Mouse (Mus musculus): ENCODE results near the gene Rgs7. TPM values are rescaled to one million over a fixed set of nuclear protein-coding genes. Genes with fewer than 3 reads are reported as not detected.

Rgs7 gene
- polyA plus RNA-seq, 1 experiment, result 0.45 TPM

GRCm38 (mm10) chr1:175329934-175330471 lies 162.3 kb downstream of the Rgs7 start:
- no peaks in the 10 kb centered on the region for H3K4me1 ChIP-seq (ENCODE audit: control insufficient read depth, insufficient read depth, low read length)
- no peak for DNase-seq
- TF ChIP-seq CTCF (IDR thresholded peaks at IDR 0.05; ENCODE audit: insufficient read depth, low read length), result no peak
- no peak for TF ChIP-seq POLR2A (IDR thresholded peaks at IDR 0.05; ENCODE audit: borderline replicate concordance, extremely low read depth, low read depth, low read length)
- 64% methylated on average over 3 of the region's 3 CpGs for WGBS
- no peak overlapping the region for H3K4me3 ChIP-seq (replicated peaks; ENCODE audit: extremely low read depth, low read depth, low read length)

GRCm38 (mm10) chr1:175322781-175323180 lies 169.5 kb downstream of the Rgs7 start:
- Histone ChIP-seq H3K4me1 (ENCODE audit: control insufficient read depth, insufficient read depth, low read length) (no peaks in the 10 kb centered on the region), H3K4me3 (replicated peaks; ENCODE audit: extremely low read depth, low read depth, low read length) (no peak overlapping the region)
- TF ChIP-seq POLR2A (IDR thresholded peaks at IDR 0.05; ENCODE audit: borderline replicate concordance, extremely low read depth, low read depth, low read length), result no peak
- no peak for DNase-seq

GRCm38 (mm10) chr1:175319205-175319604 lies 173.1 kb downstream of the Rgs7 start:
- TF ChIP-seq CTCF (IDR thresholded peaks at IDR 0.05; ENCODE audit: insufficient read depth, low read length) (no peak), POLR2A (IDR thresholded peaks at IDR 0.05; ENCODE audit: borderline replicate concordance, extremely low read depth, low read depth, low read length) (no peak)
- Histone ChIP-seq H3K4me3 (replicated peaks; ENCODE audit: extremely low read depth, low read depth, low read length) (no peak overlapping the region), H3K4me1 (ENCODE audit: control insufficient read depth, insufficient read depth, low read length) (no peaks in the 10 kb centered on the region)
- WGBS, result 84% methylated on average over 9 of the region's 9 CpGs
- no peak for DNase-seq

- DNase-seq, result no peak
Observed at GRCm38 (mm10) chr1:175317264-175317663, 175.0 kb downstream of the Rgs7 start.

GRCm38 (mm10) chr1:175307604-175308003 lies 184.7 kb downstream of the Rgs7 start:
- TF ChIP-seq POLR2A (IDR thresholded peaks at IDR 0.05; ENCODE audit: borderline replicate concordance, extremely low read depth, low read depth, low read length), result no peak
- TF ChIP-seq CTCF (IDR thresholded peaks at IDR 0.05; ENCODE audit: insufficient read depth, low read length), result no peak
- 76% methylated on average over 3 of the region's 3 CpGs for WGBS
- no peak overlapping the region for H3K4me3 ChIP-seq (replicated peaks; ENCODE audit: extremely low read depth, low read depth, low read length)
- H3K4me1 ChIP-seq (ENCODE audit: control insufficient read depth, insufficient read depth, low read length), result no peaks in the 10 kb centered on the region
- no peak for DNase-seq

More at GRCm38 (mm10) chr1:175317264-175317663, 175.0 kb downstream of the Rgs7 start:
- no peak overlapping the region for H3K4me3 ChIP-seq (replicated peaks; ENCODE audit: extremely low read depth, low read depth, low read length)
- 7% methylated on average over 1 of the region's 1 CpGs for WGBS
- TF ChIP-seq CTCF (IDR thresholded peaks at IDR 0.05; ENCODE audit: insufficient read depth, low read length) (no peak), POLR2A (IDR thresholded peaks at IDR 0.05; ENCODE audit: borderline replicate concordance, extremely low read depth, low read depth, low read length) (no peak)
- H3K4me1 ChIP-seq (ENCODE audit: control insufficient read depth, insufficient read depth, low read length), result no peaks in the 10 kb centered on the region

- Histone ChIP-seq H3K4me1 (ENCODE audit: control insufficient read depth, insufficient read depth, low read length) (no peaks in the 10 kb centered on the region), H3K4me3 (replicated peaks; ENCODE audit: extremely low read depth, low read depth, low read length) (no peak overlapping the region)
- 63% methylated on average over 1 of the region's 1 CpGs for WGBS
- TF ChIP-seq CTCF (IDR thresholded peaks at IDR 0.05; ENCODE audit: insufficient read depth, low read length), result no peak
- no peak for TF ChIP-seq POLR2A (IDR thresholded peaks at IDR 0.05; ENCODE audit: borderline replicate concordance, extremely low read depth, low read depth, low read length)
- DNase-seq, result no peak
Observed at GRCm38 (mm10) chr1:175300895-175301294, 191.4 kb downstream of the Rgs7 start.

GRCm38 (mm10) chr1:175300404-175300803 lies 191.9 kb downstream of the Rgs7 start:
- 48% methylated on average over 3 of the region's 3 CpGs for WGBS
- no peak for TF ChIP-seq CTCF (IDR thresholded peaks at IDR 0.05; ENCODE audit: insufficient read depth, low read length)
- no peak for TF ChIP-seq POLR2A (IDR thresholded peaks at IDR 0.05; ENCODE audit: borderline replicate concordance, extremely low read depth, low read depth, low read length)
- Histone ChIP-seq H3K4me3 (replicated peaks; ENCODE audit: extremely low read depth, low read depth, low read length) (no peak overlapping the region), H3K4me1 (ENCODE audit: control insufficient read depth, insufficient read depth, low read length) (no peaks in the 10 kb centered on the region)
- no peak for DNase-seq

- DNase-seq, result no peak
- TF ChIP-seq CTCF (IDR thresholded peaks at IDR 0.05; ENCODE audit: insufficient read depth, low read length) (no peak), POLR2A (IDR thresholded peaks at IDR 0.05; ENCODE audit: borderline replicate concordance, extremely low read depth, low read depth, low read length) (no peak)
- no peaks in the 10 kb centered on the region for H3K4me1 ChIP-seq (ENCODE audit: control insufficient read depth, insufficient read depth, low read length)
- 79% methylated on average over 2 of the region's 2 CpGs for WGBS
- no peak overlapping the region for H3K4me3 ChIP-seq (replicated peaks; ENCODE audit: extremely low read depth, low read depth, low read length)
Observed at GRCm38 (mm10) chr1:175299603-175300397, 192.5 kb downstream of the Rgs7 start.

- no peak for DNase-seq
- WGBS, result 88% methylated on average over 1 of the region's 1 CpGs
- TF ChIP-seq POLR2A (IDR thresholded peaks at IDR 0.05; ENCODE audit: borderline replicate concordance, extremely low read depth, low read depth, low read length) (no peak), CTCF (IDR thresholded peaks at IDR 0.05; ENCODE audit: insufficient read depth, low read length) (no peak)
Observed at GRCm38 (mm10) chr1:175296906-175297305, 195.4 kb downstream of the Rgs7 start.

GRCm38 (mm10) chr1:175290072-175290471 lies 202.2 kb downstream of the Rgs7 start:
- Histone ChIP-seq H3K4me3 (replicated peaks; ENCODE audit: extremely low read depth, low read depth, low read length) (no peak overlapping the region), H3K4me1 (ENCODE audit: control insufficient read depth, insufficient read depth, low read length) (no peaks in the 10 kb centered on the region)
- DNase-seq, result no peak
- no peak for TF ChIP-seq POLR2A (IDR thresholded peaks at IDR 0.05; ENCODE audit: borderline replicate concordance, extremely low read depth, low read depth, low read length)
- no peak for TF ChIP-seq CTCF (IDR thresholded peaks at IDR 0.05; ENCODE audit: insufficient read depth, low read length)
- WGBS, result 50% methylated on average over 1 of the region's 1 CpGs

More at GRCm38 (mm10) chr1:175296906-175297305, 195.4 kb downstream of the Rgs7 start:
- Histone ChIP-seq H3K4me3 (replicated peaks; ENCODE audit: extremely low read depth, low read depth, low read length) (no peak overlapping the region), H3K4me1 (ENCODE audit: control insufficient read depth, insufficient read depth, low read length) (no peaks in the 10 kb centered on the region)

Data from lung, adult 2 months (tissue).